Mouse (Mus musculus) heart, adult 18-20 months (tissue): ENCODE results near the gene Vmn2r85. TPM values are rescaled to one million over a fixed set of nuclear protein-coding genes. Genes with fewer than 3 reads are reported as not detected.
A peak's percentile ranks its signal among the peaks of the same experiment; 100 is the strongest.
"Not testable (repeated sequence)": the region's sequence is repeated elsewhere in the genome, so short reads cannot be mapped to it uniquely, and the experiment has no call there.

ENCODE experiments used
- DNase-seq, 2 experiments: peaks; one replicate each; pipeline ENCODE4 v3.0.0; 2021 to 2022; ENCODE audit warnings: mixed read lengths in 1 of 2
- long read RNA-seq, 2 experiments: library from polyadenylated mRNA; stranded (forward); transcript quantifications; one replicate each; pipeline ENCODE4 v2.0.0; 2021
- total RNA-seq, 2 experiments: library from RNA; stranded (reverse); gene quantifications; 2 replicates each; pipeline ENCODE4 v1.2.3; 2021

The Vmn2r85 gene
- not detected for total RNA-seq
- long read RNA-seq, experiment 1: 0 reads
- long read RNA-seq, experiment 2: 0 reads

DNA sequence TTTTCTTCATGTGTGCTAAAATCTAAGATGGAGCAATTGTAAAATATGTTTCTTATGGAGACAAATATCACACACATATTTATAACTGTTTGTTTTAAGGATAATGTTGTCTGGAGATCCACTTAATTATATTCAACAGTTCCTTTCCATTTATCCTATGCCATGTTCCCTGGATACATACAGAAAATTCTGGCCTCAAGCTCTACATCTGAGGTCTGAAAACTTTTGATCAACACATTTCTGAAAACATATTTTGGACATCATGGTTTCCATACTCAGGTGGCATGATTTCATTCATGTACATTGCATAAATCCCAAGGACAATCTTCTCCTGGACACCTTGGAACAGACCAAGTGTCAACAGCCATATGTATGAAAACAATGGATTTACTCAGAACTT lies at the start of gene Vmn2r85:
TSS of gene Vmn2r85 (minus strand) at position 101 of the 400 bp plus-strand sequence.
- DNase-seq: not testable (repeated sequence)

DNA sequence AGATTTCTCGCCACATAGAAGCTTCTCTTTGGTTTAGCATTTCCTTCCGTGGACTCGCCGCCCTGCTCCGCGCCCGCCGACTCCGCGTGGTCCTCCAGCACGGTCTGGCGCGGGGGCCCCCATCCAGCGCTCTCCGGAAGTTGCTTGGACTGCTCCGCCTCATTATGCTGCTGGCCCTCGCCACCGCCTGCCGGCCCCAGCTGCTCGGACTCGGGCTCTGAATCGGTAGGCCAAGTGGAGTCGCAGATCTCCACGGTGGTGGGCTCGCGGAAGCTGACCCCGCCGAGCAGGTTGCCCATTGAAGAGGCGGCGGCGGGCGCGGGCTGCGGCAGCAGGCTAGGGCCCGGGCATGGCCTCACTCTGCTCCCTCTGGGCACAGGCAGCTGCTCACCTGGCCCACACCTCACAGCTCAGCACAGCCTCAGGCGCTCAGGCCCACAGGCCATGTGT lies 40.8 kb upstream of the Vmn2r85 start:
- peak in 1 of 2 experiments; percentile 2 for DNase-seq

DNA sequence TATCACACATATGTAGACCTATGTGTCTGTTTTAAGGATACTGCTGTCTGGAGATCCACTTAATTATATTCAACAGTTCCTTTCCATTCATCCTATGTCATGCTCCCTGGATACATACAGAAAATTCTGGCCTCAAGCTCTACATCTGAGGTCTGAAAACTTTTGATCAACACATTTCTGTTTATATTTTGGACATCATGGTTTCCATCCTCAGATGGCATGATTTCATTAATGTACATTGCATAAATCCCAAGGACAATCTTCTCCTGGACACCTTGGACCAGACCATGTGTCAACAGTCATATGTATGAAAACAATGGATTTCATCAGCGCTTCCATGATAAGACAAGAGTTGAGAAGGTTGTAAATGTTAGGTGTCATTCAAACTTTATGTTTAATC lies 26.4 kb upstream of the Vmn2r85 start, which contains the start of gene Vmn2r86:
TSS of gene Vmn2r86 (minus strand) at position 101 of the 400 bp plus-strand sequence.
- not testable (repeated sequence) for DNase-seq

DNA sequence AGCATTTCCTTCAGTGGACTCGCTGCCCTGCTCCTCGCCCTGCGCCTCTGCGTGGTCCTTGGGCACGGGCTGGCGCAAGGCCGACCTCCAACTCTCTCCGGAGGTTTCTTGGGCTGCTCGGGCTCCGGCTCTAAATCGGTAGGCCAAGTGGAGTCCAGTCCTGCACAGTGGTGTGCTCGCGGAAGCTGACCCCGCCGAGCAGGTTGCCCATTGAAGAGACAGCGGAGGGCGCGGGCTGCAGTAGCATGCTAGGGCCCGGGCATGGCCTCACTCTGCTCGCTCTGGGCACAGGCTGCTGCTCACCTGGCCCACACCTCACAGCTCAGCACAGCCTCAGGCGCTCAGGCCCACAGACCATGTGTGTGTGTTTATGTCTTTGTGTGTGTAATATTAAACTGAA lies 15.3 kb upstream of the Vmn2r85 start:
- no peak for DNase-seq

DNA sequence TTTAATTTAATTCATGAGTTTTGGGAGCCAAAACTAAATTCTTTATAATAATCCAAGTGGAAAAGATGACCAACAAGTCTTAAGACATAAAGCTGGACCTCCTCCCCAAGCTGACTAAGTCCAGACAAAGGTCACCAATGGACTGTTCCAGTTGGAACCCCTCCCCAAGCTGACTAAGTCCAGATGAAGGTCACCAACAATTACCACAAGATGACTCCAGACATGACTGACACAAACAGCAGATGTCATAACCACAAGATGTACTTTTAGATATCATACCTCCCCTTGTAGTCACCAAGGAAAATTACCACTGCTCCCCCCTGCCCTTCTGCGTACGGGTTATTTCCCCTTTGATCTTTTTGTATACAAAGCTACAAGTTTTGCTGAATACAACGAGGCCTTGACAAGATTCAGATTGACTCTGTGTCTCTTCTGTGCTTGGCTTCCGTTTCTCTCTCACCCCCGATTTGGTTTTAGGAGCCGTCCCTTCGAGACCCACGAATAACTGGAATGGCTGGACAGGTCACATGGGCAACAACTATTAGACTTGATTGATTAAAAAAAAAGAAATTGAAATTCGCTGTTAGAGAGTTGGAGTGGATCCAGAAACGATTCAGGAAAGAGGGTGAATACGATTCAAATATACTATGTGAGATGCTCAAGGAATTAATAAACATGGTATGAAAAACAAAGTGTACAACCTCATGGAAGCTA lies 4.8 kb upstream of the Vmn2r85 start:
- not testable (repeated sequence) for DNase-seq

DNA sequence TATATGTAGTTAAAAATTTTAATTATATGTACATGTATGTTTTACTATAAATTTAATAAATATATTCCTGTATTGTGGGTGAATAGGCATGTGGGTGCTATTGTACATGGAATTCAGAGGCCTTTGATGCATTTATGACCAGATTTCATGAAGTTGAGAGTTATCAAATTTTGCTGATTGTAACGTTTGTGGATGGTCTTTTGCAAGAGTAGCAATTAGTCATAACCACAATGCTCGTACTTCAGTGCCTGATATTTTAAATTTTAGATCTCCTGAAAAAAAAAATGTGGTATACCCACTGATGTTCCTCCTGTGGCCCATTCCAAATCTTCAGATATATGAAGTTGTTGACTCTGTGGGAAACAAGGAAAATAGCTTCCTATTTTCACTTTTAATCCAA lies 7.1 kb downstream of the Vmn2r85 start:
- not testable (repeated sequence) for DNase-seq

DNA sequence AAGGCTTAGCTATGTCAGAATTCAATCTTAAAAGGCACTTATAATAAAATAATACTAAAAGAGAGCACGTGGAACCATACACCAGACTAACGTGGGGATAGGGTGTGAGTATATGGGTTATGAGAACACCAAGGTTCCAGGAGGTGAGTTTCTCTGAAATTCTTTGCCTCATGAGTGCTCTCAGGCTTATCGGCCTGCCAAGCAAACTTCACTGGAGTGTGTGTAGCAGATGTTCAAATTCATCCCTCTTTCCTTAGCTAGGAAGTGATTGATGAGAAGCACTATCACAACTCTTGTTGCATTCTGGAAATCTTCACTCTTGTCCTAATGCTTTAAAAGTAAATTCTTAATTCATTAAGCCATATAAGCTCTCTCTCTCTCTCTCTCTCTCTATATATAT lies 9.1 kb downstream of the Vmn2r85 start:
- no peak for DNase-seq

DNA sequence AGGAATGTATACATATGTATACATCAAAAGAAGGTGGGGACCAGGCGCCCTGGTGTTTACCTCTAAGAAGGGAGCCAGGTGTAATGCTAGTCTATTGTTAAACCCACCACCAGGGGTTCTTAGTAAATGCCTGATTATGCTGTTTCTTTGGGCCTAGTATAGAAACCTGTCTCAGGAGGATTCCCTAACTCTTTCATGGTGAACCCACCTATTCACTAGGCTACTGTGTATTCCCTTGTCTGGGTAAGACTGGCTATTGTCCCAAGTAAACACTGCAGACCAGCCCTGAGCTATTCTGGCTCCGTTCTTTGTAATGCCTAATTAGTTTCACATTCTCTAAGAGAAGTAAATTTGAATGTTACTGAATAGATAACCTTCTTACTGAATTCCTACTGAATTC lies 9.5 kb downstream of the Vmn2r85 start:
- DNase-seq: not testable (repeated sequence)

DNA sequence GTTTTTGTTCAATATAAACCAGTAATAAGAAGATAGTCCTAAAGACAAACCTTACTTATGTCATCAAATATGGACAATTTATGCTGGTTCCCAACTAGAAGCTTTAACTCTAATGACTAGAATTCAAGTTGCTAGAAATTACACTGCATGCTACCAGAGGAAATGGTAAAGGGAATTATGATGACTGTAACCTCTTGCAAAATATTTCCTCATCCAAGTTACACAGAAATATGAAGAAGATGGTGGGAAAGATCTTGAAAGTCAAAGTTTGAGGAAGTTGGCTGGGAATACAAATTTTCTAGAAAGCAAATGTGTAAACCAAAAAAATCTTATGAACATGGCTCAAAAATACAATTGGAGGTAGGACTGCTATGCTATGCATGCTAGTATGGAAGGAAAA lies 13.2 kb downstream of the Vmn2r85 start:
- not testable (repeated sequence) for DNase-seq

DNA sequence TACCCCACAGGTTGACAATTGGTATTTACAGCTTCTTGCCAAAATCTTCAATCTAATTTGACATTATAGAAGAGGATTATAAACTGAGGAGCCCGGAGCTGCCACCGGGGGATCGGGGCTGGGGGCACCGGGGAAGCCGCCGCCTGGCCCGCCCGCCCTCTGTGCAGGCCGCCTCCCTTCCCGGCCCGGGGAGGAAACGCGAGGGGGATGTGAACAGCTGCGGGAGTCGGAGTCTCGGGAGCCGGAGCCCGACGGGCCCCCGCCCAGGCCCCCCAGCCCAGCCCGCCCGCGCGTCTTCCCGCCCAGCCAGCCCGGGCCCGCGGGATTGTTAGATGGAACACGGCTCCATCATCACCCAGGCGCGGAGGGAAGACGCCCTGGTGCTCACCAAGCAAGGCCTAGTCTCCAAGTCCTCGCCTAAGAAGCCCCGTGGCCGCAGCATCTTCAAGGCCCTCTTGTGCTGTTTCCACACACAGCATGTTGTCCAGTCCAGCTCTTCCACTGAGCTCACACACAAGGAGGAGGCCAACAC lies 17.3 kb downstream of the Vmn2r85 start:
- not testable (repeated sequence) for DNase-seq

DNA sequence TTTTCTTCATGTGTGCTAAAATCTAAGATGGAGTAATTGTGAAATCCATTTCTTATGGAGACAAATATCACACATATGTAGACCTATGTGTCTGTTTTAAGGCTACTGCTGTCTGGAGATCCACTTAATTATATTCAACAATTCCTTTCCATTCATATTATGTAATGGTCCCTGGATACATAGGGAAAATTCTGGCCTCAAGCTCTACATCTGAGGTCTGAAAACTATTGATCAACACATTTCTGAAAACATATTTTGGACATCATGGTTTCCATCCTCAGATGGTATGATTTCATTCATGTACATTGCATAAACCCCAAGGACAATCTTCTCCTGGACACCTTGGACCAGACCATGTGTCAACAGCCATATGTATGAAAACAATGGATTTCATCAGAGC lies 35.3 kb downstream of the Vmn2r85 start, which contains the start of gene Vmn2r84:
TSS of gene Vmn2r84 (minus strand) at position 101 of the 400 bp plus-strand sequence.
- DNase-seq: no peak

DNA sequence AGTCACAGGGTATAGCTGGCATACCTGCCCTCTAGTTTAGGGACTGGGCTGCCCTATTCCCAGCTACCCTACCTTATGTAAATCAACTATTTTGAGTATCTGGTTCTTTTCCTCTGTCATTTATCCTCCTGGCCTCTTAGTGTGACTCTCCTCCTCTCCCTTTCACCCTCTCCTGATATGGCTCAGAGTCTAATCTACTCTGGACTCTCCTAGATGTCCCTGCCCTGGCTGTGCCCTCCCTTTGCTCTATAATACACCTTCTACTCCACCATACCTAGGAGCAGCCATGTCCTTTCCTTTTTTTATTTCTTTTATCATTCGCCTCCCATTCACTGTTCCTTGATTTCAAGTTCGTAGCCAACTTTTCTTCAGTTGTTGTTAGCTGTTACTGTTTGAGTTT lies 54.4 kb downstream of the Vmn2r85 start:
- DNase-seq: no peak

DNA sequence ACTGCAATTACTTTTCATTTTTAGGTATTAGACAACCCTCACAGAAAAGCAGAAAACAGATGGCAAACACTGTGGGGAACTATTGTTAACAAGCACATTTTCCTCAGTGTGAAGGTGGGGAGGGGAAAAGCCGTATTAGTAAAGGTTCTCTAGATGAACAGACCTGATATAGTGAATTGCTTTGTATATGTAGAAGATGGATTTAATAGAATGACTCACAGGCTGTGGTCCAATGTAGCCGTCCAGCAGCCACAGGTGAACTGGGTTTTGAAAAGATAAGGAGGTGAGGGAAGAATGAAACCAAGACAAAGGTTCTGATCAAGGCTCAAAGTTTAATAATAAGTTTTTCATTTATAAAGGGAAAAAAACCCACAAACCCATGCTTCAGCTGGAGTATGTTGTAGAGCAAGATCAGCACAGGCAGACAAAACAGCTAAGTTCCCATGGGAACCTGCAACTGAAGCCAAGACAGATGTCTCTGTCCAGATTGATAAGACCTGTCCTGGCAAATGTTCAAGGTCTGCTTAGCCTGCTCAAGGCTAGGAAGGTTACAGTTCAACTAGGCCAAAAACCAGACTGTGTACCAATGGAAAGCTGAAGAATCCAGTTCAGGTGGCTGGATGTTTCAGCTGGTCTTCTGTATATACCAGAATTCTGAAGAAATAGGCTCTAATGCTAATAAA lies 56.9 kb downstream of the Vmn2r85 start:
- no peak for DNase-seq

DNA sequence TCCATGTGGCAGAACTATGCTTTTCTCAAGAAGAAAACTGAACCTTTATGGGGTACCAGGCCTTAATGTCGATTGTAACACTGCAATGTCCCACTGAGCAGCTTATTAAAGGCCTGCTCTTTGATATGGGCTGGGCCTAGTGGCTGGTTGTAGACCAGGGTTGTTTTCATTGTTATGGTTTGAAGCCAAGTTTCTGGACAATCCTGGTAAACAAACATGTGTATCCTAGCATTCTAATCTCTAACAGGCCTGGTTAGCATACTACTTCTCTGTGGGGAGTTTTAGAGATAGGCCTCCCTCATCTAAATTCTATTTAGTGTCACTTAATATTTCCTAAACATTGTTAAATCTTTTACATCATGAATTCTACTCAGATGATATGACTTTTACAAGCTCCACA lies 57.9 kb downstream of the Vmn2r85 start:
- DNase-seq: no peak

DNA sequence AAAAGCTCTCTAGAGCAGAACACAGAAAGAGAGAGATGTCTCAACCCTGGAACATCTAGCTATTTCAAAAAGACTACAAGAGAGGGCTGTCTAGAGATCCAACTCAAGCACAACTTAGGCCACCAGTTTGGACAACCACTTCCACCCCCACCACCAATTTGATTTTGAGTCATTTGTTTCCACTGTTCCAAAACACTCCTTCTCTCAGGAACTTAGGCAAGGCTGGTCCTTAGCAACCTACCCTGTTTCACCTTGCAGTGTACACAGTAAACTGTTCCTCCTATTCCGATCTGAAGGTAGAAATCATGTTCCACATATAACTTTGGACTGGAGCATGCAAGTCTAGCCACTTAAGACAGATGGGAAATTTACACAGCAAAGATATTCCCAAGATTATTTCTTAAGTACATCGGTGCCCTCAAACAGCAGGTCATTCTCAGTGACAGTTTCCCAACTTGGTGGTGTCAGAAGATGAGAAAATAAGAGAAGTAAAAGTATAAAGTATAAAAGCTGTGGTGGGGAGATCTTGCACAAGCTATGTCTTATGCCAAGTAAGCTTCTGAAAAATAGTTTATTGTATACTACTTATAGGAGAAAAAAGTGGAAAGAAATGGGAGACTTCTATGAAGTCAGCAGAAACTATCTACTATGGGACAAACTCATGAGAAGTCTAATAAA lies 59.4 kb downstream of the Vmn2r85 start:
- DNase-seq: no peak

DNA sequence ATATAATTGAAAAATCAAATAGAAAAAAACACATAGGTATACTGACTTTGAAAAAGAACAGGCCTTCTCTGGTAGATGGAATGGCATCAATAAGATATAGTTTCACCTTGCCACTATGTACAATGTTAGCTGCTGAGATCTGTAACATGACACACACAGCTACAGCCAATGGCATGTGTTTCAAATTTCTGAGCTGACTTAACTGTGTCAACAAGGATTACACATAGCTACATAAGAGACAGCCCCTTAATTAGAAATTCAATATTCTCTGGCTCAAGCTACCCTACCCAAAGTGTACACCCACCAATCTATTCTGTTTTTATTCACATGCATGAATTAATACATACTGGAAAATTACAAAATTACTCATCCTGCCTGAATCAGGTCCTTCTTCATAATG lies 61.1 kb downstream of the Vmn2r85 start:
- no peak for DNase-seq

DNA sequence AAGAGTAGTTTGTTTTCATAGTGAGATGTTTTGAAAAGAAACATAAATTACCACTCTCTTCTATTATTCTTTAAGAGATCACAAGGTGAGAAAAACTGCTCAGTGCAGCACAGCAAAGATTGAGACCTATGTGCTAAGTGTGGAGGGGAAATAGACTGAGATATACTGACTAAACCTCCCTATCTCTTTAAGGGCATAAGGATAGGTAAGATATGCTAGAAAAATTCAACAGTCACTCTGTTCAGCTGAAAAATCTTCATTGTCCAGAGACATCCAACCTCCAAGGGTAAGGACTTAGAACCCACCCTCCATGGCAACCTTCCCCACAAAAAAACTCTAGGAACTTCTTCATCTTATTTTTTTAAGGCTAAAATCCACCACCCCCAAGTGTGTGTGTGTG lies 64.7 kb downstream of the Vmn2r85 start:
- no peak for DNase-seq

Other genes starting within 250 kb of the Vmn2r85 start
- gene Olfr826, start 245.5 kb downstream of the Vmn2r85 start, total RNA-seq: not detected
- not detected for gene Olfr827, start 215.3 kb downstream of the Vmn2r85 start, total RNA-seq
- not detected for gene Neurod4, start 149.5 kb downstream of the Vmn2r85 start, total RNA-seq
- gene Tespa1, start 106.8 kb downstream of the Vmn2r85 start, total RNA-seq: 1 to 10 TPM in 1 of 2 experiments, under 1 TPM in 1; 0.37 to 3.2 TPM
- gene Vmn2r84, start 35.4 kb downstream of the Vmn2r85 start, total RNA-seq: not detected
- gene Vmn2r86, start 26.3 kb upstream of the Vmn2r85 start, total RNA-seq: not detected
- not detected for gene Vmn2r87, start 67.7 kb upstream of the Vmn2r85 start, total RNA-seq